Mouse (Mus musculus): ENCODE measurements around the gene Speg. TPM values are rescaled to one million over a fixed set of nuclear protein-coding genes. Genes with fewer than 3 reads are reported as not detected.

The Speg gene
- 41.1 and 41.2 TPM in 2 replicates for polyA plus RNA-seq (2015; fragmentation: Nextera tagmentation; extraction: Ambion mirVana)

GRCm38 (mm10) chr1:75374950-75375936 is at the start of gene Speg:
Speg (plus strand) TSS chr1:75375297.
- Histone ChIP-seq H3K27ac (ENCODE audit: low read length) (no peak within 1 kb of the TSS), H3K27me3 (ENCODE audit: control insufficient read depth, insufficient read depth, low read length) (peaks cover 14% of the 10 kb centered on the region), H3K9me3 (replicated peaks; ENCODE audit: control insufficient read depth, low read length) (no peaks in the 10 kb centered on the region), H3K36me3 (ENCODE audit: control insufficient read depth, insufficient read depth, low read length) (no peaks in the 10 kb centered on the region), H3K4me2 (ENCODE audit: low read depth, low read length) (peak within 1 kb of the TSS; percentile 50), H3K4me1 (ENCODE audit: control insufficient read depth, insufficient read depth, low read length) (peaks cover 12% of the 10 kb centered on the region; the same call in 1 of the 2 replicates), H3K9ac (ENCODE audit: low read length) (peak within 1 kb of the TSS; percentile 65), H3K4me3 (replicated peaks; ENCODE audit: low read length) (peak within 1 kb of the TSS; percentile 25)
- 12% methylated on average over 57 of the region's 57 CpGs for WGBS
- ATAC-seq (ENCODE audit: insufficient read depth, low FRiP score): peak; percentile 32; the same call in 1 of the 2 replicates

GRCm38 (mm10) chr1:75327461-75327860 is 47.6 kb upstream of the Speg start:
- H3K4me2 ChIP-seq (ENCODE audit: low read depth, low read length): no peak overlapping the region
- no peaks in the 10 kb centered on the region for H3K27me3 ChIP-seq (ENCODE audit: control insufficient read depth, insufficient read depth, low read length)
- H3K9me3 ChIP-seq (replicated peaks; ENCODE audit: control insufficient read depth, low read length): no peaks in the 10 kb centered on the region
- no peak overlapping the region for H3K4me3 ChIP-seq (replicated peaks; ENCODE audit: low read length)
- no peak overlapping the region for H3K27ac ChIP-seq (ENCODE audit: low read length)
- H3K36me3 ChIP-seq (ENCODE audit: control insufficient read depth, insufficient read depth, low read length): no peaks in the 10 kb centered on the region
- no peaks in the 10 kb centered on the region for H3K4me1 ChIP-seq (ENCODE audit: control insufficient read depth, insufficient read depth, low read length)
- no peak for ATAC-seq (ENCODE audit: insufficient read depth, low FRiP score)
- no peak overlapping the region for H3K9ac ChIP-seq (ENCODE audit: low read length)

- H3K27ac ChIP-seq (ENCODE audit: low read length): no peak overlapping the region
- no peaks in the 10 kb centered on the region for H3K36me3 ChIP-seq (ENCODE audit: control insufficient read depth, insufficient read depth, low read length)
- no peak for ATAC-seq (ENCODE audit: insufficient read depth, low FRiP score)
- no peaks in the 10 kb centered on the region for H3K27me3 ChIP-seq (ENCODE audit: control insufficient read depth, insufficient read depth, low read length)
- H3K4me3 ChIP-seq (replicated peaks; ENCODE audit: low read length): no peak overlapping the region
- H3K4me2 ChIP-seq (ENCODE audit: low read depth, low read length): no peak overlapping the region
- H3K9ac ChIP-seq (ENCODE audit: low read length): no peak overlapping the region
- 50% methylated on average over 1 of the region's 1 CpGs for WGBS
- H3K9me3 ChIP-seq (replicated peaks; ENCODE audit: control insufficient read depth, low read length): no peaks in the 10 kb centered on the region
- H3K4me1 ChIP-seq (ENCODE audit: control insufficient read depth, insufficient read depth, low read length): no peaks in the 10 kb centered on the region
These were observed 43.8 kb upstream of the Speg start for GRCm38 (mm10) chr1:75331271-75331670.

- Histone ChIP-seq H3K4me2 (ENCODE audit: low read depth, low read length) (no peak overlapping the region), H3K4me1 (ENCODE audit: control insufficient read depth, insufficient read depth, low read length) (peaks cover 25% of the 10 kb centered on the region), H3K4me3 (replicated peaks; ENCODE audit: low read length) (no peak overlapping the region), H3K27ac (ENCODE audit: low read length) (no peak overlapping the region), H3K9ac (ENCODE audit: low read length) (no peak overlapping the region), H3K36me3 (ENCODE audit: control insufficient read depth, insufficient read depth, low read length) (no peaks in the 10 kb centered on the region), H3K27me3 (ENCODE audit: control insufficient read depth, insufficient read depth, low read length) (no peaks in the 10 kb centered on the region), H3K9me3 (replicated peaks; ENCODE audit: control insufficient read depth, low read length) (no peaks in the 10 kb centered on the region)
- 49% methylated on average over 3 of the region's 3 CpGs for WGBS
- ATAC-seq (ENCODE audit: insufficient read depth, low FRiP score): no peak
These were observed 38.6 kb upstream of the Speg start for GRCm38 (mm10) chr1:75336461-75336860.

DNA sequence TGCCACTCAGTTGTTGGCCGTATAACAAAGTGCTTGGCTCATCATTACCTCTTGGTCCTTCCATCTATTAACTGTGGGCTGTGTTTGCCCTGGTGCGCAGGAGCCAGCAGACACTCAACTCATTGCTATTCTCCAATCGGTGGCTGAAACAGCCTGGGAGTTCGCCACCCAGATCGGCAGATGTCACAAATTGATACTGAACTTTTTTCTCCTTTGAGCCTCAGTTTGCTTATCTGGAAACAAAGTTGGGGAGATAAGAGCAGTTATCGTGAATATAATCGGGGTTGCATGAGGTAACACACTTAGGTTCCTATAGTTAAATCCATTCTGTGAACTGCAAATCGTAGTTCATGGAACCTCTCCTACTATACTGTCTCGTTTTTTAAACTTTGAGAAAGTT is 38.0 kb upstream of the Speg start:
- Histone ChIP-seq H3K27ac (ENCODE audit: low read length) (no peak overlapping the region), H3K9me3 (replicated peaks; ENCODE audit: control insufficient read depth, low read length) (no peaks in the 10 kb centered on the region), H3K4me2 (ENCODE audit: low read depth, low read length) (no peak overlapping the region), H3K9ac (ENCODE audit: low read length) (no peak overlapping the region), H3K27me3 (ENCODE audit: control insufficient read depth, insufficient read depth, low read length) (no peaks in the 10 kb centered on the region), H3K4me3 (replicated peaks; ENCODE audit: low read length) (no peak overlapping the region), H3K4me1 (ENCODE audit: control insufficient read depth, insufficient read depth, low read length) (peaks cover 25% of the 10 kb centered on the region), H3K36me3 (ENCODE audit: control insufficient read depth, insufficient read depth, low read length) (no peaks in the 10 kb centered on the region)
- ATAC-seq (ENCODE audit: insufficient read depth, low FRiP score): no peak
- 46% methylated on average over 9 of the region's 9 CpGs for WGBS

GRCm38 (mm10) chr1:75338091-75338694 is 36.9 kb upstream of the Speg start:
- WGBS: 10% methylated on average over 11 of the region's 11 CpGs
- H3K4me3 ChIP-seq (replicated peaks; ENCODE audit: low read length): no peak overlapping the region
- H3K4me2 ChIP-seq (ENCODE audit: low read depth, low read length): peak overlapping the region; percentile 9; the same call in 1 of the 2 replicates
- peak overlapping the region; percentile 16; the same call in 1 of the 2 replicates for H3K27ac ChIP-seq (ENCODE audit: low read length)
- H3K9ac ChIP-seq (ENCODE audit: low read length): peak overlapping the region; percentile 32; the same call in 1 of the 2 replicates
- H3K4me1 ChIP-seq (ENCODE audit: control insufficient read depth, insufficient read depth, low read length): peaks cover 25% of the 10 kb centered on the region
- peak; percentile 63; the same call in 1 of the 2 replicates for ATAC-seq (ENCODE audit: insufficient read depth, low FRiP score)
- H3K27me3 ChIP-seq (ENCODE audit: control insufficient read depth, insufficient read depth, low read length): no peaks in the 10 kb centered on the region
- H3K36me3 ChIP-seq (ENCODE audit: control insufficient read depth, insufficient read depth, low read length): no peaks in the 10 kb centered on the region
- H3K9me3 ChIP-seq (replicated peaks; ENCODE audit: control insufficient read depth, low read length): no peaks in the 10 kb centered on the region

DNA sequence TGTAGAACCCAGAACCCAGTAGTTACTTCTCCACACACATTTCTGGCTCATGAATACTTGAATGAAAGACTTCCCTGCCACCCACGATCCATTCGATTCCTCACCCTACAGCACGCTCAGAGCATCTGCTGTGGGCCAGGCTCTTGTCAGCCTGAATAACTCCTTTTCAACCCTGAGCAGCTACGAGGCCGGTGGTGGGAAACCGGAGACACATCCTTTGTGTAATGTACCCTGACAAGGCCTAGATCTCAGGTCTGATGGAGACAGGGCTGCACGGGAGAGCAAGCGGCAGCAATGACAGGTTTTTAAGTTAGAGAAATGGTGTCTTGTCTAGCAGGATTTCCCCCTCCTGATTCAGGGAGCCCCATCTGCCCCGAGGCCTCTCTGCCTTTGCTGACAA is 35.8 kb upstream of the Speg start:
- ATAC-seq (ENCODE audit: insufficient read depth, low FRiP score): no peak
- H3K4me3 ChIP-seq (replicated peaks; ENCODE audit: low read length): no peak overlapping the region
- H3K9ac ChIP-seq (ENCODE audit: low read length): peak overlapping the region; percentile 17; the same call in 1 of the 2 replicates
- H3K4me1 ChIP-seq (ENCODE audit: control insufficient read depth, insufficient read depth, low read length): peaks cover 31% of the 10 kb centered on the region
- 37% methylated on average over 9 of the region's 9 CpGs for WGBS
- H3K27ac ChIP-seq (ENCODE audit: low read length): no peak overlapping the region
- no peaks in the 10 kb centered on the region for H3K27me3 ChIP-seq (ENCODE audit: control insufficient read depth, insufficient read depth, low read length)
- no peaks in the 10 kb centered on the region for H3K9me3 ChIP-seq (replicated peaks; ENCODE audit: control insufficient read depth, low read length)
- no peak overlapping the region for H3K4me2 ChIP-seq (ENCODE audit: low read depth, low read length)
- no peaks in the 10 kb centered on the region for H3K36me3 ChIP-seq (ENCODE audit: control insufficient read depth, insufficient read depth, low read length)

- no peak overlapping the region for H3K27ac ChIP-seq (ENCODE audit: low read length)
- no peak for ATAC-seq (ENCODE audit: insufficient read depth, low FRiP score)
- peaks cover 38% of the 10 kb centered on the region for H3K4me1 ChIP-seq (ENCODE audit: control insufficient read depth, insufficient read depth, low read length)
- H3K9ac ChIP-seq (ENCODE audit: low read length): no peak overlapping the region
- H3K36me3 ChIP-seq (ENCODE audit: control insufficient read depth, insufficient read depth, low read length): no peaks in the 10 kb centered on the region
- H3K27me3 ChIP-seq (ENCODE audit: control insufficient read depth, insufficient read depth, low read length): no peaks in the 10 kb centered on the region
- 83% methylated on average over 2 of the region's 2 CpGs for WGBS
- no peak overlapping the region for H3K4me2 ChIP-seq (ENCODE audit: low read depth, low read length)
- no peak overlapping the region for H3K4me3 ChIP-seq (replicated peaks; ENCODE audit: low read length)
- H3K9me3 ChIP-seq (replicated peaks; ENCODE audit: control insufficient read depth, low read length): no peaks in the 10 kb centered on the region
These were observed 34.6 kb upstream of the Speg start for GRCm38 (mm10) chr1:75340519-75340918.

DNA sequence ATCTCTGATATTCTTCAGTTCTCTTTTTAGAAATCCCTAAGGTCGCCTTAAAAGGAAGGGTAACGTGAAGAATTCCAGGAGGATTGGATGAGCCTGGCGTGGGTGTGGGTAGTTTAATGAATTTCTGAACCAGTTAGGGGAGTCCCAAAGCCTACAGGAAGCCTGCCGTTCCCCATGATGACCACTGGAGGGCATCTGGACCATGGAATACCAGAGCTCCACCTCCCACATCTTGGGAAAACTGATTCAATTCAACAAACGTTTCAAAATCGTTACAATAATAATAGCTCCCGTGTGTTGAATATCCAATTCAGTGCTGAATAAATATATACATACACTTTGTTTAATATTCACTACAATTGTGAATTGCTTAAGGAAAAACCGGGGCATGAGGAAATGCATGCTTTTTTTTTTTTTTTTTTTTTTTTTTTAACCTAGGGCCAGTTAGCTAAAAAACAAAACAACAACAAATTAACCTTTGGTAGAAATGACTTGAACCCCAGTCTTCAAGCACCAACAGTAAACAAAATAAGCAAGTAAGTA is 32.2 kb upstream of the Speg start:
- under 1% methylated on average over 8 of the region's 8 CpGs for WGBS
- no peak for ATAC-seq (ENCODE audit: insufficient read depth, low FRiP score)

More for the DNA sequence above, 32.2 kb upstream of the Speg start:
- no peaks in the 10 kb centered on the region for H3K27me3 ChIP-seq (ENCODE audit: control insufficient read depth, insufficient read depth, low read length)
- peaks cover 33% of the 10 kb centered on the region for H3K4me1 ChIP-seq (ENCODE audit: control insufficient read depth, insufficient read depth, low read length)
- H3K9me3 ChIP-seq (replicated peaks; ENCODE audit: control insufficient read depth, low read length): no peaks in the 10 kb centered on the region
- no peak overlapping the region for H3K27ac ChIP-seq (ENCODE audit: low read length)
- no peak overlapping the region for H3K4me2 ChIP-seq (ENCODE audit: low read depth, low read length)
- H3K36me3 ChIP-seq (ENCODE audit: control insufficient read depth, insufficient read depth, low read length): no peaks in the 10 kb centered on the region
- no peak overlapping the region for H3K9ac ChIP-seq (ENCODE audit: low read length)
- no peak overlapping the region for H3K4me3 ChIP-seq (replicated peaks; ENCODE audit: low read length)

All from stomach, embryonic 16.5 days (tissue).